Mouse (Mus musculus): ENCODE data around the gene Gm21411. TPM values are rescaled to one million over a fixed set of nuclear protein-coding genes. Genes with fewer than 3 reads are reported as not detected.
"Not testable (repeated sequence)": the region's sequence is repeated elsewhere in the genome, so short reads cannot be mapped to it uniquely, and the experiment has no call there.

Gm21411 gene
- not detected in 2 replicates for polyA plus RNA-seq (2012; ENCODE audit: insufficient read depth, insufficient read length, missing spikeins)

GRCm38 (mm10) chr4:146909386-146910137, at the start of gene Gm21411:
Gm21411 (minus strand) TSS chr4:146909590.
- not testable (repeated sequence) for H3K4me3 ChIP-seq (ENCODE audit: insufficient read depth, low read length); H3K4me1 ChIP-seq (ENCODE audit: control insufficient read depth, insufficient read depth, low read length); H3K27ac ChIP-seq (ENCODE audit: insufficient read depth, low read depth, low read length)

- not testable (repeated sequence) for H3K27ac ChIP-seq (ENCODE audit: insufficient read depth, low read depth, low read length); H3K4me1 ChIP-seq (ENCODE audit: control insufficient read depth, insufficient read depth, low read length)
Observed at GRCm38 (mm10) chr4:146941691-146942090, 32.3 kb upstream of the Gm21411 start.

GRCm38 (mm10) chr4:146932311-146933082, 23.1 kb upstream of the Gm21411 start:
- Histone ChIP-seq H3K4me3 (ENCODE audit: insufficient read depth, low read length) (no peak overlapping the region), H3K27ac (ENCODE audit: insufficient read depth, low read depth, low read length) (no peak overlapping the region), H3K4me1 (ENCODE audit: control insufficient read depth, insufficient read depth, low read length) (no peaks in the 10 kb centered on the region)
- no peak for TF ChIP-seq POLR2A (IDR thresholded peaks at IDR 0.05; ENCODE audit: borderline replicate concordance, low read depth, low read length)
- TF ChIP-seq CTCF (IDR thresholded peaks at IDR 0.05; ENCODE audit: low read depth, low read length) = no peak

More at GRCm38 (mm10) chr4:146941691-146942090, 32.3 kb upstream of the Gm21411 start:
- not testable (repeated sequence) for H3K4me3 ChIP-seq (ENCODE audit: insufficient read depth, low read length)

GRCm38 (mm10) chr4:146915196-146915595, 5.8 kb upstream of the Gm21411 start:
- TF ChIP-seq POLR2A (IDR thresholded peaks at IDR 0.05; ENCODE audit: borderline replicate concordance, low read depth, low read length) = no peak
- no peak for TF ChIP-seq CTCF (IDR thresholded peaks at IDR 0.05; ENCODE audit: low read depth, low read length)
- Histone ChIP-seq H3K4me1 (ENCODE audit: control insufficient read depth, insufficient read depth, low read length) (no peaks in the 10 kb centered on the region), H3K27ac (ENCODE audit: insufficient read depth, low read depth, low read length) (no peak overlapping the region), H3K4me3 (ENCODE audit: insufficient read depth, low read length) (no peak overlapping the region)

GRCm38 (mm10) chr4:146908131-146908530, 1.3 kb downstream of the Gm21411 start:
- H3K4me3 ChIP-seq (ENCODE audit: insufficient read depth, low read length); H3K4me1 ChIP-seq (ENCODE audit: control insufficient read depth, insufficient read depth, low read length); H3K27ac ChIP-seq (ENCODE audit: insufficient read depth, low read depth, low read length): not testable (repeated sequence)

- not testable (repeated sequence) for H3K4me3 ChIP-seq (ENCODE audit: insufficient read depth, low read length); H3K27ac ChIP-seq (ENCODE audit: insufficient read depth, low read depth, low read length); H3K4me1 ChIP-seq (ENCODE audit: control insufficient read depth, insufficient read depth, low read length)
Observed at GRCm38 (mm10) chr4:146904782-146905181, 4.6 kb downstream of the Gm21411 start.

GRCm38 (mm10) chr4:146903126-146903525, 6.3 kb downstream of the Gm21411 start:
- H3K27ac ChIP-seq (ENCODE audit: insufficient read depth, low read depth, low read length); H3K4me1 ChIP-seq (ENCODE audit: control insufficient read depth, insufficient read depth, low read length); H3K4me3 ChIP-seq (ENCODE audit: insufficient read depth, low read length): not testable (repeated sequence)

Other genes starting within 250 kb of the Gm21411 start
- gene Zfp989, start 62.4 kb upstream of the Gm21411 start, polyA plus RNA-seq (2012; ENCODE audit: insufficient read depth, insufficient read length, missing spikeins) = 3.9 and 5.0 TPM in 2 replicates
- gene Rex2, start 112.3 kb upstream of the Gm21411 start, polyA plus RNA-seq (2012; ENCODE audit: insufficient read depth, insufficient read length, missing spikeins) = 4.0 TPM in 1 of 2 replicates, not detected in the other
- gene Zfp991, start 222.4 kb upstream of the Gm21411 start, polyA plus RNA-seq (2012; ENCODE audit: insufficient read depth, insufficient read length, missing spikeins) = 34.3 and 38.5 TPM in 2 replicates